Mouse (Mus musculus) limb, embryonic 12.5 days (tissue): ENCODE data around the gene Pdzd2. TPM values are rescaled to one million over a fixed set of nuclear protein-coding genes. Genes with fewer than 3 reads are reported as not detected.

ENCODE experiments used
- ATAC-seq: fragments of 200-750 bp; cut with Nextera tagmentation; 2 replicates; pipeline ENCODE4 v1.8.0; 2017; ENCODE audit warnings: low read depth, moderate TSS enrichment; ENCODE audit not compliant: insufficient number of reproducible peaks, insufficient read depth, low FRiP score, low TSS enrichment
- H3K27ac ChIP-seq: fragments of 300-500 bp; sonication (generic); 2 replicates; pipeline ENCODE4 v1.5.1; 2016; ENCODE audit warnings: mild to moderate bottlenecking, moderate library complexity
- H3K27me3 ChIP-seq: fragments of 300-500 bp; sonication (generic); 2 replicates; pipeline ENCODE4 v1.6.1; 2016; ENCODE audit warnings: mild to moderate bottlenecking, moderate library complexity
- H3K36me3 ChIP-seq: fragments of 300-500 bp; sonication (generic); 2 replicates; pipeline ENCODE4 v1.6.1; 2016; ENCODE audit warnings: mild to moderate bottlenecking, moderate library complexity
- H3K4me1 ChIP-seq: fragments of 300-500 bp; sonication (generic); replicated peaks from 2 replicates; pipeline ENCODE4 v1.6.1; 2016
- H3K4me2 ChIP-seq: fragments of 300-500 bp; sonication (generic); 2 replicates; pipeline ENCODE4 v1.6.1; 2016; ENCODE audit warnings: mild to moderate bottlenecking, moderate library complexity
- H3K4me3 ChIP-seq: fragments of 300-500 bp; sonication (generic); replicated peaks from 2 replicates; pipeline ENCODE4 v1.5.1; 2016; ENCODE audit warnings: mild to moderate bottlenecking
- H3K9ac ChIP-seq: fragments of 300-500 bp; sonication (generic); replicated peaks from 2 replicates; pipeline ENCODE4 v1.6.1; 2016; ENCODE audit warnings: mild to moderate bottlenecking, moderate library complexity
- H3K9me3 ChIP-seq: fragments of 300-500 bp; sonication (generic); 2 replicates; pipeline ENCODE4 v1.6.1; 2016; ENCODE audit warnings: mild to moderate bottlenecking, moderate library complexity
- WGBS: fragments of 180-500 bp; shearing (Covaris S2); methylation state at CpG from one replicate; pipeline ENCODE4 v1.1.7; 2016; 5-methylcytosine and 5-hydroxymethylcytosine counted together
- polyA plus RNA-seq: library from polyadenylated mRNA; unstranded; fragments of >200 nt; fragmentation: Nextera tagmentation; extraction: Ambion mirVana; gene quantifications from 2 replicates; pipeline ENCODE4 v1.2.1, GENCODE M21; 2016

The Pdzd2 gene
- polyA plus RNA-seq, 1 experiment from 2014 or later, result 32.5 TPM

- H3K4me1 ChIP-seq, result peaks cover 9% of the 10 kb centered on the region
- H3K4me2 ChIP-seq, result no peak overlapping the region
- no peaks in the 10 kb centered on the region for H3K27me3 ChIP-seq
- H3K4me3 ChIP-seq, result no peak overlapping the region
- no peaks in the 10 kb centered on the region for H3K9me3 ChIP-seq
- no peak overlapping the region for H3K9ac ChIP-seq
- no peak overlapping the region for H3K27ac ChIP-seq
- no peaks in the 10 kb centered on the region for H3K36me3 ChIP-seq
- ATAC-seq, result no peak
- WGBS, result 78% methylated on average over 10 of the region's 10 CpGs
Measured at GRCm38 (mm10) chr15:12605239-12605993, 134.3 kb downstream of the Pdzd2 start.

DNA sequence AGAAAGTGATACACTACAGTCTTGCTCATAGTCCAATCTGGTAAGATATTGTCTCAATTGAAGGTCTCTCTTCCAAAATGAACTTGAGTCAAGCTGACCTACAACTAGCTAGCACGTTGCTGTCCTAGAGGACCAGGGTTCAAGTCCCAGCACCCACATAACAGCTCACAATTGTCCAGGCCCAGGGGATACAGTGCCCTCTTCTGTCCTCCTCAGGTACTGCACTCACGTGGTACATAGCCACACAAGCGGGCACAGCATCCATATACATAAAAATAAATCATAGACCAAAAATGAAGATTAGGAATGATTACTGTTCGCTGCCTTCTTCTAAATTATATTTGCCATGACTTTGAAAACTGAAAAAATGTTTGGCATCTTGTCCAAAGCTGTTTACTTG is 136.1 kb downstream of the Pdzd2 start:
- 94% methylated on average over 4 of the region's 4 CpGs for WGBS
- H3K4me2 ChIP-seq, result no peak overlapping the region
- H3K4me3 ChIP-seq, result no peak overlapping the region
- ATAC-seq, result no peak
- peaks cover 9% of the 10 kb centered on the region for H3K4me1 ChIP-seq
- no peaks in the 10 kb centered on the region for H3K9me3 ChIP-seq
- H3K36me3 ChIP-seq, result no peaks in the 10 kb centered on the region
- no peak overlapping the region for H3K27ac ChIP-seq
- no peak overlapping the region for H3K9ac ChIP-seq
- no peaks in the 10 kb centered on the region for H3K27me3 ChIP-seq

- Histone ChIP-seq H3K36me3 (0 out of 2 replicates have a peak, but pooled peaks cover 4% of the 10 kb centered on the region), H3K9me3 (no peaks in the 10 kb centered on the region), H3K27me3 (no peaks in the 10 kb centered on the region; the same call in none of the 2 replicates), H3K4me3 (no peak overlapping the region), H3K4me1 (peaks cover 7% of the 10 kb centered on the region; the same call in 1 of the 2 replicates), H3K9ac (no peak overlapping the region), H3K4me2 (no peak overlapping the region), H3K27ac (no peak overlapping the region)
- WGBS, result 59% methylated on average over 4 of the region's 4 CpGs
- ATAC-seq, result no peak
Measured at GRCm38 (mm10) chr15:12593094-12593493, 146.6 kb downstream of the Pdzd2 start.

DNA sequence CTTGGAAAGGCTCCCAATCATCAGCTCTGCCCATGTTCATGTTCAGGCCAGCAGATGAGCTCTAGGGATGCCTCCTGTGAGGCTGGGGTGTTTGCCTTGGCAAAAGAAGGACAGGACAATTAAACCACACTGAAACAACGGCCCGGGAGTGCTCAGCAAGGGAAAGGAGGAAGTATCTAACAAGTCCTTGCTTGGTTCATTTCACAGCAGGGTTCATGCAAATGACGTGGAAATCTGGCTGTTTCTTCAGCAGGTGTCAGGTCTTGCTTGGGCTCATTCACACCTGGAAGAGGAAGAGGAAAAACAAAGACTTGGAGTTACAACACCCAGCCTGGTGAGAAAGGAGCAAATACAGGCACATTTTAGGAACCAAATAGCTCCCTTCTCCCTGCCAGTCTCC is 147.1 kb downstream of the Pdzd2 start:
- WGBS, result 9% methylated on average over 3 of the region's 3 CpGs
- peaks cover 10% of the 10 kb centered on the region for H3K4me1 ChIP-seq
- no peak overlapping the region for H3K4me3 ChIP-seq
- H3K27ac ChIP-seq, result no peak overlapping the region
- no peak overlapping the region for H3K9ac ChIP-seq
- ATAC-seq, result no peak
- 0 out of 2 replicates have a peak, but pooled peaks cover 4% of the 10 kb centered on the region for H3K36me3 ChIP-seq
- no peaks in the 10 kb centered on the region; the same call in none of the 2 replicates for H3K27me3 ChIP-seq
- no peak overlapping the region for H3K4me2 ChIP-seq
- H3K9me3 ChIP-seq, result no peaks in the 10 kb centered on the region

DNA sequence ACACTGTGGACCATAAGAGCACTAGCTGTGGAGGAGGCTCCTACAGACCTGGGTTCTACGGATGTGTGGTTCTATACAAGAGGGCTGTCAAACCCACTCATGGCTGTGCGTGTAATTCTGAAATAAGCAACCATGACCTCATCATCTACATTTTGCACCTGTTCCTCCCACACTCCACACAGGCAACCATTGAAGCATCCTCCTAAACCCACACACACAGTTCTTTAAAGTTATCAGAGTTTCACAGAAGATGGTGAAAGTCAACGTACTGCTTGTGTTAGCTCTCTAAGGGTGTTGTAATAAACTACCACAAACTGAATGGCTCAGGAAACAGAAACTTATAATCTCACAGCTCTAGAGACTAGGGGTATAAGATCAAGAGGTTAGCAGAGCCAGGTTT is 151.1 kb downstream of the Pdzd2 start:
- H3K36me3 ChIP-seq, result 0 out of 2 replicates have a peak, but pooled peaks cover 4% of the 10 kb centered on the region
- no peaks in the 10 kb centered on the region for H3K9me3 ChIP-seq
- H3K9ac ChIP-seq, result no peak overlapping the region
- no peak overlapping the region for H3K4me2 ChIP-seq
- peak overlapping the region; percentile 32; the same call in 1 of the 2 replicates for H3K27ac ChIP-seq
- no peak for ATAC-seq
- H3K27me3 ChIP-seq, result no peaks in the 10 kb centered on the region; the same call in none of the 2 replicates
- WGBS, result 78% methylated on average over 3 of the region's 3 CpGs
- peaks cover 23% of the 10 kb centered on the region for H3K4me1 ChIP-seq
- H3K4me3 ChIP-seq, result no peak overlapping the region

GRCm38 (mm10) chr15:12586852-12587424 is 152.8 kb downstream of the Pdzd2 start:
- ATAC-seq, result no peak
- H3K27ac ChIP-seq, result no peak overlapping the region

DNA sequence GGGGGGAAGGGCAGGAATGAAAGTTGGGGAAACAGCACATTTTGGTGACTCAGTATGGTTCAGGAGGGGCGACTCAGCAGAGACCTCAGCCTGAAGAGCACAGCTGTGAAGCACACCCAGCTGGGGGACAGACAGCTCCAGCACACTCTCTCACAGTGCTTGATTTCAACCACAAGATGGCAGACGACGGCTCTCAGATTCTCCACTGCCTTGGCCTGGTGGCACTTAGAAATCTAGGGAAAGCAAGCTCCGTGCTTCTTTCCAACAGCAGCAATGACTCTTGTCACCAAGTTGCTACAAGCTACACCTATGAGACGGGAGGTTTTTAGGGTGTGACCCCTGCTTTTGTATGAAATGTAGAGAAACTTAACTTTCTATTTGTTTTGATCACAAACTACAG is 153.6 kb downstream of the Pdzd2 start:
- Histone ChIP-seq H3K9ac (no peak overlapping the region), H3K27me3 (no peaks in the 10 kb centered on the region), H3K4me3 (no peak overlapping the region), H3K9me3 (no peaks in the 10 kb centered on the region), H3K4me2 (no peak overlapping the region), H3K4me1 (peaks cover 23% of the 10 kb centered on the region), H3K27ac (no peak overlapping the region), H3K36me3 (no peaks in the 10 kb centered on the region)
- WGBS, result 3% methylated on average over 5 of the region's 5 CpGs
- peak; percentile 74 for ATAC-seq

More at GRCm38 (mm10) chr15:12586852-12587424, 152.8 kb downstream of the Pdzd2 start:
- peaks cover 23% of the 10 kb centered on the region for H3K4me1 ChIP-seq
- no peaks in the 10 kb centered on the region for H3K27me3 ChIP-seq
- no peak overlapping the region for H3K4me2 ChIP-seq
- no peaks in the 10 kb centered on the region for H3K36me3 ChIP-seq
- H3K9me3 ChIP-seq, result no peaks in the 10 kb centered on the region
- 75% methylated on average over 4 of the region's 4 CpGs for WGBS
- no peak overlapping the region for H3K9ac ChIP-seq
- no peak overlapping the region for H3K4me3 ChIP-seq

- Histone ChIP-seq H3K4me3 (no peak overlapping the region), H3K4me1 (peaks cover 25% of the 10 kb centered on the region), H3K27me3 (no peaks in the 10 kb centered on the region), H3K9me3 (no peaks in the 10 kb centered on the region), H3K36me3 (no peaks in the 10 kb centered on the region), H3K27ac (no peak overlapping the region), H3K9ac (no peak overlapping the region), H3K4me2 (no peak overlapping the region)
- 88% methylated on average over 3 of the region's 3 CpGs for WGBS
- no peak for ATAC-seq
Measured at GRCm38 (mm10) chr15:12583051-12583450, 156.7 kb downstream of the Pdzd2 start.

- Histone ChIP-seq H3K27me3 (no peaks in the 10 kb centered on the region), H3K4me2 (no peak overlapping the region), H3K9me3 (no peaks in the 10 kb centered on the region), H3K27ac (no peak overlapping the region), H3K4me1 (peaks cover 25% of the 10 kb centered on the region), H3K4me3 (no peak overlapping the region), H3K36me3 (no peaks in the 10 kb centered on the region), H3K9ac (no peak overlapping the region)
- ATAC-seq, result no peak
Measured at GRCm38 (mm10) chr15:12582471-12582870, 157.3 kb downstream of the Pdzd2 start.

- WGBS, result 66% methylated on average over 6 of the region's 6 CpGs
- peaks cover 18% of the 10 kb centered on the region for H3K4me1 ChIP-seq
- no peaks in the 10 kb centered on the region for H3K9me3 ChIP-seq
- H3K9ac ChIP-seq, result no peak overlapping the region
- no peak overlapping the region for H3K27ac ChIP-seq
- H3K36me3 ChIP-seq, result no peaks in the 10 kb centered on the region
- H3K4me3 ChIP-seq, result no peak overlapping the region
- H3K27me3 ChIP-seq, result no peaks in the 10 kb centered on the region
- no peak overlapping the region for H3K4me2 ChIP-seq
- ATAC-seq, result no peak
Measured at GRCm38 (mm10) chr15:12579196-12579595, 160.5 kb downstream of the Pdzd2 start.

DNA sequence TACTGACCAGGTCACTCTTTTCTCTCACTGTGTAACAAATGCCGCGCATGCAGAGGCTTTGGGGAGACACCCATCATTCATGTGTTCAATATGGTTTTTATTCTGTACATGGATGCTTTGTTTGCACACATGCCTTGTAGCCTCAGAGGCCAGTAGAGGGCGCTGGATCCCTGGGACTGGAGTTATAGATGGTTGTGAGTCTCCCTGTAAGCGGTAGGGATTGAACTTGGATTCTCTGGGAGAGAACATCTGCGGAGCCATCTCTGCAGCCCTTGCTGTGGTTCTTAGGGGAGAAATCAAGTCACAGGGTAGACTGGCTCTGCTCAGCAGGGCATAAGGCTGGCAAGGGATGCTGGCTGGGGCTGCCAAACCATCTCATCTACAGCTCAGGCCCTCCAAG is 161.4 kb downstream of the Pdzd2 start:
- H3K27me3 ChIP-seq, result no peaks in the 10 kb centered on the region
- no peaks in the 10 kb centered on the region for H3K36me3 ChIP-seq
- H3K9ac ChIP-seq, result no peak overlapping the region
- WGBS, result 47% methylated on average over 5 of the region's 5 CpGs
- H3K9me3 ChIP-seq, result no peaks in the 10 kb centered on the region
- no peak for ATAC-seq
- H3K27ac ChIP-seq, result no peak overlapping the region
- H3K4me1 ChIP-seq, result peaks cover 18% of the 10 kb centered on the region
- no peak overlapping the region for H3K4me3 ChIP-seq
- H3K4me2 ChIP-seq, result no peak overlapping the region
